Mouse (Mus musculus) forebrain, embryonic 16.5 days (tissue): ENCODE measurements around the gene Lrpap1. TPM values are rescaled to one million over a fixed set of nuclear protein-coding genes. Genes with fewer than 3 reads are reported as not detected.

Experiments
- ATAC-seq: fragments of 200-750 bp; cut with Nextera tagmentation; 2 replicates; pipeline ENCODE4 v1.8.0; 2017; ENCODE audit warnings: mild to moderate bottlenecking, moderate library complexity
- H3K27ac ChIP-seq: fragments of 300-500 bp; sonication (generic); 2 replicates; pipeline ENCODE4 v1.5.1; 2014; ENCODE audit warnings: low read length, control low read depth
- H3K27me3 ChIP-seq: fragments of 300-500 bp; sonication (generic); replicated peaks from 2 replicates; pipeline ENCODE4 v1.6.1; 2014; ENCODE audit warnings: low read length; ENCODE audit not compliant: control insufficient read depth, insufficient read depth
- H3K36me3 ChIP-seq: fragments of 300-500 bp; sonication (generic); 2 replicates; pipeline ENCODE4 v1.6.1; 2014; ENCODE audit not compliant: control insufficient read depth, insufficient read depth
- H3K4me1 ChIP-seq: fragments of 300-500 bp; sonication (generic); replicated peaks from 2 replicates; pipeline ENCODE4 v1.6.1; 2014; ENCODE audit warnings: low read length; ENCODE audit not compliant: control insufficient read depth, insufficient read depth
- H3K4me2 ChIP-seq: fragments of 300-500 bp; sonication (generic); 2 replicates; pipeline ENCODE4 v1.6.1; 2014; ENCODE audit warnings: mild to moderate bottlenecking, low read length, control low read depth
- H3K4me3 ChIP-seq: fragments of 300-500 bp; sonication (generic); replicated peaks from 2 replicates; pipeline ENCODE4 v1.5.1; 2014; ENCODE audit warnings: mild to moderate bottlenecking, low read length, control low read depth
- H3K9ac ChIP-seq: fragments of 300-500 bp; sonication (generic); replicated peaks from 2 replicates; pipeline ENCODE4 v1.6.1; 2014; ENCODE audit warnings: low read depth, low read length, control low read depth
- H3K9me3 ChIP-seq: fragments of 300-500 bp; sonication (generic); 2 replicates; pipeline ENCODE4 v1.6.1; 2016; ENCODE audit warnings: low read length; ENCODE audit not compliant: control insufficient read depth
- WGBS: fragments of 180-500 bp; shearing (Covaris S2); extraction: QIAGEN DNeasy Blood & Tissue Kit; methylation state at CpG from one replicate; pipeline ENCODE4 v1.1.7; 2014; 5-methylcytosine and 5-hydroxymethylcytosine counted together
- polyA plus RNA-seq: library from polyadenylated mRNA; unstranded; fragments of >200 nt; fragmentation: Nextera tagmentation; extraction: Ambion mirVana; gene quantifications from 2 replicates; pipeline ENCODE4 v1.2.1, GENCODE M21; 2015

Lrpap1 gene
- polyA plus RNA-seq, result 151 and 155 TPM in 2 replicates

GRCm38 (mm10) chr5:35104960-35105921 lies at the start of gene Lrpap1:
Gene Lrpap1 (minus strand): TSS chr5:35105766.
- no peaks in the 10 kb centered on the region; the same call in 1 of the 2 replicates for H3K27me3 ChIP-seq
- WGBS, result under 1% methylated on average over 37 of the region's 39 CpGs

GRCm38 (mm10) chr5:35149939-35150338 lies 44.4 kb upstream of the Lrpap1 start:
- Histone ChIP-seq H3K27ac (no peak overlapping the region), H3K36me3 (no peaks in the 10 kb centered on the region), H3K4me3 (no peak overlapping the region), H3K4me1 (peaks cover 24% of the 10 kb centered on the region), H3K9ac (no peak overlapping the region), H3K4me2 (no peak overlapping the region), H3K9me3 (no peaks in the 10 kb centered on the region), H3K27me3 (no peaks in the 10 kb centered on the region)
- WGBS, result 80% methylated on average over 5 of the region's 5 CpGs
- no peak for ATAC-seq

More at GRCm38 (mm10) chr5:35104960-35105921, at the start of gene Lrpap1:
- peak within 1 kb of the TSS; percentile 80 for H3K4me3 ChIP-seq
- peak within 1 kb of the TSS; percentile 73 for H3K27ac ChIP-seq
- H3K4me1 ChIP-seq, result peaks cover 25% of the 10 kb centered on the region
- no peaks in the 10 kb centered on the region for H3K9me3 ChIP-seq
- peaks cover 16% of the 10 kb centered on the region for H3K36me3 ChIP-seq
- H3K9ac ChIP-seq, result peak within 1 kb of the TSS; percentile 89
- peak within 1 kb of the TSS; percentile 63 for H3K4me2 ChIP-seq
- peak; percentile 96 for ATAC-seq

GRCm38 (mm10) chr5:35149526-35149925 lies 44.0 kb upstream of the Lrpap1 start:
- no peak overlapping the region for H3K4me2 ChIP-seq
- no peaks in the 10 kb centered on the region for H3K36me3 ChIP-seq

GRCm38 (mm10) chr5:35147963-35148767 lies 42.6 kb upstream of the Lrpap1 start:
- WGBS, result 38% methylated on average over 8 of the region's 8 CpGs
- H3K27me3 ChIP-seq, result no peaks in the 10 kb centered on the region
- H3K9ac ChIP-seq, result no peak overlapping the region
- peaks cover 30% of the 10 kb centered on the region for H3K4me1 ChIP-seq
- peak overlapping the region; percentile 65 for H3K27ac ChIP-seq
- no peak overlapping the region for H3K4me2 ChIP-seq
- H3K36me3 ChIP-seq, result no peaks in the 10 kb centered on the region
- H3K4me3 ChIP-seq, result no peak overlapping the region
- ATAC-seq, result peak; percentile 61
- no peaks in the 10 kb centered on the region for H3K9me3 ChIP-seq

More at GRCm38 (mm10) chr5:35149526-35149925, 44.0 kb upstream of the Lrpap1 start:
- Histone ChIP-seq H3K27me3 (no peaks in the 10 kb centered on the region), H3K27ac (no peak overlapping the region), H3K9ac (no peak overlapping the region), H3K4me1 (peaks cover 24% of the 10 kb centered on the region), H3K9me3 (no peaks in the 10 kb centered on the region), H3K4me3 (no peak overlapping the region)
- ATAC-seq, result no peak
- WGBS, result 75% methylated on average over 4 of the region's 4 CpGs

- no peaks in the 10 kb centered on the region for H3K9me3 ChIP-seq
These were observed 41.8 kb upstream of the Lrpap1 start for GRCm38 (mm10) chr5:35147155-35147962.

GRCm38 (mm10) chr5:35146747-35147146 lies 41.2 kb upstream of the Lrpap1 start:
- H3K4me3 ChIP-seq, result no peak overlapping the region
- no peaks in the 10 kb centered on the region for H3K36me3 ChIP-seq
- no peak overlapping the region for H3K9ac ChIP-seq
- H3K9me3 ChIP-seq, result no peaks in the 10 kb centered on the region
- H3K27ac ChIP-seq, result peak overlapping the region; percentile 33
- H3K4me1 ChIP-seq, result peaks cover 29% of the 10 kb centered on the region
- no peak for ATAC-seq
- H3K4me2 ChIP-seq, result no peak overlapping the region
- 49% methylated on average over 2 of the region's 2 CpGs for WGBS
- H3K27me3 ChIP-seq, result no peaks in the 10 kb centered on the region

More at GRCm38 (mm10) chr5:35147155-35147962, 41.8 kb upstream of the Lrpap1 start:
- 47% methylated on average over 2 of the region's 2 CpGs for WGBS
- Histone ChIP-seq H3K4me3 (no peak overlapping the region), H3K4me2 (no peak overlapping the region), H3K4me1 (peaks cover 30% of the 10 kb centered on the region), H3K9ac (no peak overlapping the region), H3K27ac (peak overlapping the region; percentile 65), H3K36me3 (no peaks in the 10 kb centered on the region), H3K27me3 (no peaks in the 10 kb centered on the region)
- ATAC-seq, result peak; percentile 51

- no peaks in the 10 kb centered on the region for H3K27me3 ChIP-seq
- WGBS, result 69% methylated on average over 2 of the region's 2 CpGs
- H3K9me3 ChIP-seq, result no peaks in the 10 kb centered on the region
- no peak overlapping the region for H3K27ac ChIP-seq
- no peak for ATAC-seq
- peaks cover 49% of the 10 kb centered on the region for H3K4me1 ChIP-seq
- no peak overlapping the region for H3K9ac ChIP-seq
- H3K4me2 ChIP-seq, result no peak overlapping the region
- H3K36me3 ChIP-seq, result no peaks in the 10 kb centered on the region
- H3K4me3 ChIP-seq, result no peak overlapping the region
These were observed 39.1 kb upstream of the Lrpap1 start for GRCm38 (mm10) chr5:35144716-35145115.

- no peak for ATAC-seq
- peaks cover 54% of the 10 kb centered on the region for H3K4me1 ChIP-seq
- WGBS, result 40% methylated on average over 10 of the region's 10 CpGs
These were observed 38.1 kb upstream of the Lrpap1 start for GRCm38 (mm10) chr5:35143460-35144245.

More at GRCm38 (mm10) chr5:35143460-35144245, 38.1 kb upstream of the Lrpap1 start:
- H3K27me3 ChIP-seq, result no peaks in the 10 kb centered on the region
- H3K9me3 ChIP-seq, result no peaks in the 10 kb centered on the region
- H3K36me3 ChIP-seq, result no peaks in the 10 kb centered on the region
- H3K4me3 ChIP-seq, result no peak overlapping the region
- no peak overlapping the region for H3K27ac ChIP-seq
- no peak overlapping the region for H3K9ac ChIP-seq
- H3K4me2 ChIP-seq, result no peak overlapping the region
